Mouse (Mus musculus) heart, embryonic 12.5 days (tissue): ENCODE measurements around the gene Plxna2. TPM values are rescaled to one million over a fixed set of nuclear protein-coding genes. Genes with fewer than 3 reads are reported as not detected.

ENCODE experiments used
- ATAC-seq: fragments of 200-750 bp; cut with Nextera tagmentation; 2 replicates; pipeline ENCODE4 v1.8.0; 2017; ENCODE audit warnings: moderate TSS enrichment, moderate library complexity; ENCODE audit not compliant: insufficient number of reproducible peaks, low FRiP score
- H3K27ac ChIP-seq: fragments of 300-500 bp; sonication (generic); 2 replicates; pipeline ENCODE4 v1.5.1; 2016; ENCODE audit warnings: mild to moderate bottlenecking, moderate library complexity; ENCODE audit not compliant: poor library complexity, severe bottlenecking
- H3K27me3 ChIP-seq: fragments of 300-500 bp; sonication (generic); replicated peaks from 2 replicates; pipeline ENCODE4 v1.6.1; 2016; ENCODE audit warnings: mild to moderate bottlenecking, moderate library complexity
- H3K36me3 ChIP-seq: fragments of 300-500 bp; sonication (generic); 2 replicates; pipeline ENCODE4 v1.6.1; 2016; ENCODE audit warnings: mild to moderate bottlenecking, moderate library complexity
- H3K4me1 ChIP-seq: fragments of 300-500 bp; sonication (generic); replicated peaks from 2 replicates; pipeline ENCODE4 v1.6.1; 2016; ENCODE audit warnings: mild to moderate bottlenecking
- H3K4me2 ChIP-seq: fragments of 300-500 bp; sonication (generic); 2 replicates; pipeline ENCODE4 v1.6.1; 2016; ENCODE audit warnings: mild to moderate bottlenecking, moderate library complexity
- H3K4me3 ChIP-seq: fragments of 300-500 bp; sonication (generic); 2 replicates; pipeline ENCODE4 v1.5.1; 2016; ENCODE audit warnings: mild to moderate bottlenecking
- H3K9ac ChIP-seq: fragments of 300-500 bp; sonication (generic); 2 replicates; pipeline ENCODE4 v1.6.1; 2016; ENCODE audit warnings: mild to moderate bottlenecking, moderate library complexity
- H3K9me3 ChIP-seq: fragments of 300-500 bp; sonication (generic); replicated peaks from 2 replicates; pipeline ENCODE4 v1.6.1; 2016; ENCODE audit warnings: mild to moderate bottlenecking, moderate library complexity
- WGBS: fragments of 180-500 bp; shearing (Covaris S2); methylation state at CpG from one replicate; pipeline ENCODE4 v1.1.7; 2016; 5-methylcytosine and 5-hydroxymethylcytosine counted together
- polyA plus RNA-seq: library from polyadenylated mRNA; unstranded; fragments of >200 nt; fragmentation: Nextera tagmentation; extraction: Ambion mirVana; gene quantifications from 2 replicates; pipeline ENCODE4 v1.2.1, GENCODE M21; 2016

Plxna2 gene
- polyA plus RNA-seq, 1 experiment from 2014 or later, result 8.0 TPM

- no peak for ATAC-seq
- no peak overlapping the region for H3K4me2 ChIP-seq
- H3K27ac ChIP-seq, result no peak overlapping the region
- 84% methylated on average over 1 of the region's 1 CpGs for WGBS
- no peaks in the 10 kb centered on the region for H3K27me3 ChIP-seq
- no peak overlapping the region for H3K4me3 ChIP-seq
- H3K4me1 ChIP-seq, result no peaks in the 10 kb centered on the region
- H3K9ac ChIP-seq, result no peak overlapping the region
- no peaks in the 10 kb centered on the region for H3K9me3 ChIP-seq
- peaks cover 4% of the 10 kb centered on the region; the same call in 1 of the 2 replicates for H3K36me3 ChIP-seq
Measured at GRCm38 (mm10) chr1:194774754-194775153, 156.7 kb downstream of the Plxna2 start.

- Histone ChIP-seq H3K36me3 (peaks cover 4% of the 10 kb centered on the region; the same call in 1 of the 2 replicates), H3K4me3 (no peak overlapping the region), H3K27me3 (no peaks in the 10 kb centered on the region), H3K9me3 (no peaks in the 10 kb centered on the region), H3K4me2 (no peak overlapping the region), H3K4me1 (no peaks in the 10 kb centered on the region), H3K9ac (no peak overlapping the region), H3K27ac (no peak overlapping the region)
- no peak for ATAC-seq
Measured at GRCm38 (mm10) chr1:194775656-194776374, 157.8 kb downstream of the Plxna2 start.

GRCm38 (mm10) chr1:194776510-194777244 is 158.7 kb downstream of the Plxna2 start:
- Histone ChIP-seq H3K4me1 (no peaks in the 10 kb centered on the region), H3K27ac (no peak overlapping the region), H3K4me3 (no peak overlapping the region), H3K4me2 (no peak overlapping the region), H3K9me3 (no peaks in the 10 kb centered on the region), H3K27me3 (0 out of 2 replicates have a peak, but pooled peaks cover 2% of the 10 kb centered on the region), H3K36me3 (peaks cover 4% of the 10 kb centered on the region; the same call in 1 of the 2 replicates), H3K9ac (no peak overlapping the region)
- no peak for ATAC-seq
- WGBS, result 82% methylated on average over 5 of the region's 5 CpGs

GRCm38 (mm10) chr1:194777608-194778007 is 159.6 kb downstream of the Plxna2 start:
- Histone ChIP-seq H3K36me3 (peaks cover 5% of the 10 kb centered on the region; the same call in 1 of the 2 replicates), H3K4me3 (no peak overlapping the region), H3K9me3 (no peaks in the 10 kb centered on the region), H3K4me1 (no peaks in the 10 kb centered on the region), H3K4me2 (no peak overlapping the region), H3K27me3 (0 out of 2 replicates have a peak, but pooled peaks cover 3% of the 10 kb centered on the region), H3K27ac (no peak overlapping the region), H3K9ac (no peak overlapping the region)
- ATAC-seq, result no peak
- 84% methylated on average over 2 of the region's 2 CpGs for WGBS

- Histone ChIP-seq H3K27ac (no peak overlapping the region), H3K27me3 (0 out of 2 replicates have a peak, but pooled peaks cover 3% of the 10 kb centered on the region), H3K9ac (no peak overlapping the region), H3K4me3 (no peak overlapping the region), H3K4me2 (no peak overlapping the region), H3K36me3 (peaks cover 5% of the 10 kb centered on the region; the same call in 1 of the 2 replicates), H3K9me3 (no peaks in the 10 kb centered on the region), H3K4me1 (no peaks in the 10 kb centered on the region)
- ATAC-seq, result no peak
- 87% methylated on average over 3 of the region's 3 CpGs for WGBS
Measured at GRCm38 (mm10) chr1:194780392-194780791, 162.4 kb downstream of the Plxna2 start.

GRCm38 (mm10) chr1:194780794-194781390 is 162.9 kb downstream of the Plxna2 start:
- Histone ChIP-seq H3K4me1 (no peaks in the 10 kb centered on the region), H3K36me3 (peaks cover 10% of the 10 kb centered on the region; the same call in 1 of the 2 replicates), H3K9ac (no peak overlapping the region), H3K9me3 (no peaks in the 10 kb centered on the region), H3K4me2 (no peak overlapping the region), H3K27me3 (peaks cover 7% of the 10 kb centered on the region; the same call in 1 of the 2 replicates), H3K27ac (0 out of 2 replicates have a peak overlapping the region, but pooled peaks have one; percentile 41), H3K4me3 (no peak overlapping the region)
- no peak for ATAC-seq
- WGBS, result 82% methylated on average over 5 of the region's 5 CpGs

- Histone ChIP-seq H3K4me3 (no peak overlapping the region), H3K27me3 (peaks cover 9% of the 10 kb centered on the region; the same call in 1 of the 2 replicates), H3K4me2 (no peak overlapping the region), H3K9ac (no peak overlapping the region), H3K27ac (no peak overlapping the region), H3K9me3 (no peaks in the 10 kb centered on the region), H3K36me3 (peaks cover 17% of the 10 kb centered on the region; the same call in 1 of the 2 replicates), H3K4me1 (no peaks in the 10 kb centered on the region)
- 73% methylated on average over 1 of the region's 1 CpGs for WGBS
- ATAC-seq, result no peak
Measured at GRCm38 (mm10) chr1:194781556-194781955, 163.5 kb downstream of the Plxna2 start.

GRCm38 (mm10) chr1:194782325-194782724 is 164.3 kb downstream of the Plxna2 start:
- Histone ChIP-seq H3K9ac (no peak overlapping the region), H3K4me2 (no peak overlapping the region), H3K4me1 (no peaks in the 10 kb centered on the region), H3K4me3 (no peak overlapping the region), H3K36me3 (peaks cover 19% of the 10 kb centered on the region; the same call in 1 of the 2 replicates), H3K9me3 (no peaks in the 10 kb centered on the region), H3K27me3 (peaks cover 9% of the 10 kb centered on the region; the same call in 1 of the 2 replicates), H3K27ac (no peak overlapping the region)
- ATAC-seq, result no peak
- 65% methylated on average over 3 of the region's 3 CpGs for WGBS

- H3K27me3 ChIP-seq, result peaks cover 27% of the 10 kb centered on the region
- no peak overlapping the region for H3K4me3 ChIP-seq
- H3K4me2 ChIP-seq, result no peak overlapping the region
- no peaks in the 10 kb centered on the region for H3K9me3 ChIP-seq
- H3K9ac ChIP-seq, result no peak overlapping the region
- H3K4me1 ChIP-seq, result no peaks in the 10 kb centered on the region
- H3K27ac ChIP-seq, result no peak overlapping the region
- ATAC-seq, result no peak
- H3K36me3 ChIP-seq, result peaks cover 42% of the 10 kb centered on the region
- 14% methylated on average over 2 of the region's 2 CpGs for WGBS
Measured at GRCm38 (mm10) chr1:194787626-194788025, 169.6 kb downstream of the Plxna2 start.

- Histone ChIP-seq H3K27ac (no peak overlapping the region), H3K4me3 (no peak overlapping the region), H3K4me1 (no peaks in the 10 kb centered on the region), H3K9ac (no peak overlapping the region), H3K9me3 (no peaks in the 10 kb centered on the region), H3K27me3 (peaks cover 21% of the 10 kb centered on the region), H3K36me3 (peaks cover 54% of the 10 kb centered on the region), H3K4me2 (no peak overlapping the region)
- ATAC-seq, result no peak
- WGBS, result 84% methylated on average over 8 of the region's 8 CpGs
Measured at GRCm38 (mm10) chr1:194793226-194793924, 175.4 kb downstream of the Plxna2 start.
